Mouse (Mus musculus) fibroblast of lung, adult 2 months (primary cell): Measurements from ENCODE around the gene Pex12.
"Not testable (repeated sequence)": the region's sequence is repeated elsewhere in the genome, so short reads cannot be mapped to it uniquely, and the experiment has no call there.

Source experiments
- DNase-seq: peaks from one replicate; pipeline ENCODE4 v3.0.0-alpha.2; 2011; ENCODE audit warnings: low read depth

Gene Pex12

DNA sequence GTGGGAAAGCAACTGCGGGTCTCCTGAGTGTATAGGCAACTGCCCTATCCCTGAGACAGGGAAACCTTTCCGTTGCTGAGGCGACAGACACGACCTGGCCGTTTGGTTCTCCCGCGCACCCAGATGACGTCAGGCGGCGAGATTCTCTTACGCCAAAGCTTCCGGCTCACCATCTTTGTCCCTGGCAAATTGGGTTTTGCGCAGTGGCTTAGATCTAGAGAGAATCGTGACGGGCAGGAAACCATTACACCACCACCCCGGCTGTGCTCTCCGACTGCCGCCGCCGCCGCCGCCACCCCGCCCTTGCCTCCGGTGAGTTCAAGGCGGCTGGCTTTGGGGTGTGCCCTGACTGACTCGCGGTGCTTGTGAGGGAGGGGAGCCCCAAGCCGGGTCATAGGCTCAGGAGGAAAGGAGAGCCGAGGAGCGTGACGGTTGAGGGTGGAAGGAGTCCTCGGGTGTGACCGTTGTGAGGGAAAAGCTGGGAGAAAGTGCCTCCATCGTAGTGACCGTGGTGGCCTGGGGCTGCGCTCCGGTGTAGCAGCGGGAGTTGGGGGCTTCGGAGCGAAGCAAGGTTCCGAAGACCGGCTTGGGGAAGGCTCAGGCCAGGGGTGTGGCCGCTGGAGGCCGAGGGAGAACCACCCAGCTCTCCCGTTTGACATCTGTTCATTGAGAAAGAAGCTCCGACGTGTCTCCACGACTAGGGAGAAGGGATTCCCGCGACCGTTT is at the start of gene Pex12:
Gene Pex12, minus strand, starts transcription at position 61 of the 726 bp plus-strand sequence.
- DNase-seq: peak; percentile 84

DNA sequence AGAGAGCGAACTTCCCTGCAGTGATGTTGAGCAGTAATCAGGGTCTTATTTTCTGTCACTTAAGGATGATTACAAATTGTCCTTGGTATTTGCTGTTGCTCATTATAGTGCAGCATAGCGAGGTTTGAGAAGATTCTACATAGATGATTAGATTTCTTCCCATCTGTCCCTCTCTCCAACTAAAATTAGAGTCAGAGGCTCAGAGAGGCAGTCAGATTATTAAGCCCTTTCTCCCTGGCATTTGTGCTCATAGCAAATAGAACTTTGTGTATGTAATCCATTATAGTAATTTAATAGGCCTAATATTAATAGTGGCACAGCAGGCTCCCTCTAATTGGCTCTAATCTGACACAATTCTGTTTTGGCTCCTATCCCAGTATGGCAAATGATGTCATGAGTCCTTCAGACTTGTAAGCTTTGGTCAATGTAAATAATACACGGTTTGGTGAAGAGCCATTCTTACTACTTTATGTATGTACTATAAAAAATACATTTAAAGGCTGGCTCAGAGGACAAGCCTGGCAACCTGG is 39.4 kb upstream of the Pex12 start:
- DNase-seq: no peak

DNA sequence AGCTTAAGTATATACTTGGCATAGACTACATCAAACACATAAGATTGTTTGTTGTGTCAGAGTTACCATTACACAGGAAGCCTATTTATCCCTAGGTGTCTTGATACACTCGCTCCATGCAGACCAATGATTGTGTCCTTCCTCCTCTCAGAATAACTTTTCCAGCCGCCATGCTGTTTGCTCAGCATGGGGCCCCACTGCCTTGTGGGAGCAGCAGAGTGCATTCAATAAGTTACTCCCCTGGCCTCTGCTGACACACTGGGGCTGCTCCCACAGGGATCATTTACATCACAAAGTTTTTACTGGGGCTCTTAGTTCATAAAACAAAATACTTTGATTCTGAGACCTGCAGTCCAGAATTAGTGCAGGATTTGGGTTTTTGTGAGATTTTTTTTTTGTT is 37.3 kb upstream of the Pex12 start:
- DNase-seq: no peak

DNA sequence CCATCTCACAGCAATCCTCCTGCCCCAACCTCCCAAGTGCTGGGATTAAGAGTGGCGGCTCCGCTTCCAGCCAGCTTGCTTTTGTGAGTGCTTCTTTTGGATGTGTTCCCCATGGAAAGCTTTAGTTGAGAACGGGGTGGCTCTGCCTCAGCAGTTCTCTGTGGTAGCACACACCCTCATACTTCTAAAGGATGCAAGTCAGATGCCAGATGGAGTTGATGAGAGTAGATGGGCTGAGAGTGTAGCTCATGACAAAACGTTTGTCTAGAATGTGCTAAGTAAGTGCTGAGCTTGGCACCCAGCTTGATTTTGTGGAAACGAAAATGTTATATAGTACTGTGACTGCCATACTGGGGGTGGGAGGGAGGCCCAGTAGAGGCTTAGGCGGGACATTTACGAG is 33.4 kb upstream of the Pex12 start:
- DNase-seq: no peak

DNA sequence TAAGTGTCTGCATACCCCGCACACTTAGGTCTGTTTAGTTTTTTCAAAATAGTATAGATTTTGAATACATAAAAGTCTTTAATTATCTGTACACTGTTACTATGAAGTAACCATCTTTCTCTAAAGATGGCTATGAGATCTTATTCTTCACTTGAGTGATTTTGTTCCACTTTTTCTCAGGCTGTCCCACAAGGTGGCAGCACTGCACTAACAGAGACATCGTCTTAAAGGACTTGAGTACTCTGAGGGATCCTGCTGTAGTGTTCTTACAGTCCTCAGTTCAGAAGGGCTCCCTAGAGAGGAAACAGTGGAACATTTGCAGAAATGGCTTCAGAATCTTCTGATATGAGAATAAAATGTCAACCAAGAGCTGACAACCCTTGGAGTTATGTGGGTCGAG is 25.0 kb upstream of the Pex12 start:
- DNase-seq: no peak

DNA sequence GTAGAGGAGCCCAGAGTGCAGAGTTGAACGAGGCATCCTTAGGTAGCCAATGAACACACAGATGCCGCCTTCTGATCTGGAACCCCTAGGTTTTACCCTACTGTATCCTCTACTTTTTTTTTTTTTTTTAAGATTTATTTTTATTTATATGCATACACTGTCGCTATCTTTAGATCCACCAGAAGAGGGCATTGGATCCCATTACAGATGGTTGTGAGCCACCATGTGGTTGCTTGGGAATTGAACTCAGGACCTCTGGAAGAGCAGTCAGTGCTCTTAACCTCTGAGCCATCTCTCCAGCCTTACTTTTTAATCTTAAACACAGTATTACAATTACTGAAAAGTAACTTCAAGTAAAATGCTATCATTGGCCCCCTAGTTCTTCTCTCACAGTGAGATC is 24.3 kb upstream of the Pex12 start:
- DNase-seq: not testable (repeated sequence)

DNA sequence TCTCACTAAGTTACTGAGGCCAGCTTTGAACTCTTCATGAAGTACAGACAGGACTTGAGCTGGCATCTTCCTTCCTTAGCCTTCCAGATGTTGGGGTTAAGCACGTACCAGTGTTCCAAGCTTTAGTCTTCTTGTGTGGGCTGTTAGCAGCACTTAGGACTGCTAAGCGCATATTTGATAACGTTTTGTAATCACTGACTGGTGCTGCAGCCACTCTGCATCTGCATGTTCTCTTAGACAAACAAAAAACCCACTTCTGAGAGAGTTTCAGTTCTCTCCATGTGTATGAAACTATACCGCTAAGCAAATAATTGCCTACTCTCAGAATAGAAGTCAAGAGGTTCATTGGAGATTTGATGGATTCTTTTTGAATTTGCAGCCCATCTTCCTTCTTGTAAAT is 16.7 kb upstream of the Pex12 start:
- no peak for DNase-seq

DNA sequence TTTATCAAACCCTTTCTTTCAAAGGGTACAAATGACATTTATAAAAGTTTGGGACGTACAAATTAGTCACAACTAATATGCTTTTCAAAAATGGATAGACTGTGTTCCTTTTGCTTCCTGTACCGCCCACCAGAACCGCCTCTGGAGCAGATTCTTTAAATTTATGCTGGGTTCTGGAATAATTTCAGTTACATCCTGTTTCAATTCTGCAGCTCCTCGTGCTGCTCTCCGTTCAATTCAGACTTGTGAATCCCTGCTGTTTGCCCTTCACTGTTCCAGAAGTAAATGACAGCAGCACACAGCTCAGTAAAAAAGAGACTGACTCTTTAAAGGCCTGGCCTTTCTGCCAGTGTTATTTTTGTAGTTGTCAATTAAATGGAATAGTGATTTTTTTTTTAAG is 10.1 kb upstream of the Pex12 start:
- no peak for DNase-seq

DNA sequence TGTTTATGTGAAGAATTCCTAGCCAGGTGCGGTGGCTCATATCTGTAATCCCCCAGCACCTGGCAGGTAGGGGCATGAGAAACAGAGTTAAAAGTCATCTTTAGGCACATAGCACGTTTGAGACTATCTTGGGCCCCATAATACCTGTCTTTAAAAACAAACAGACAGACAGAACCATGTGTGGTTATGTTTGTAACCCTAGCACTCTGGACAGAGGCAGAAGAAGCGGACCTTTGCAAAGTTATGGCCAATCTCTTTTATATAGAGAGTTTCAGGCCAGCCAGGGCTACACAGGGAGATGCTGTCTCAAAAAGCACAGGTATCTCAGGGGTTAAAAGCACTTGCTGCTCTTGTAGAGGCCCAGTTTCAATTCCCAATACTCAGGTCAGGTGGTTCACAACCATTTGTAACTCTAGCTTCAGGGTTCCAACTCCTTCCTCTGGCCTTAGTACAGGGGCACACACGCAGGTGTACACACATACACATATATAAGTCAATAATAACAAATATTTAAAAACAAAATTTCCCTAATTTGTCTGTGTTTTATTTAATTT is 4.4 kb upstream of the Pex12 start:
- DNase-seq: no peak

DNA sequence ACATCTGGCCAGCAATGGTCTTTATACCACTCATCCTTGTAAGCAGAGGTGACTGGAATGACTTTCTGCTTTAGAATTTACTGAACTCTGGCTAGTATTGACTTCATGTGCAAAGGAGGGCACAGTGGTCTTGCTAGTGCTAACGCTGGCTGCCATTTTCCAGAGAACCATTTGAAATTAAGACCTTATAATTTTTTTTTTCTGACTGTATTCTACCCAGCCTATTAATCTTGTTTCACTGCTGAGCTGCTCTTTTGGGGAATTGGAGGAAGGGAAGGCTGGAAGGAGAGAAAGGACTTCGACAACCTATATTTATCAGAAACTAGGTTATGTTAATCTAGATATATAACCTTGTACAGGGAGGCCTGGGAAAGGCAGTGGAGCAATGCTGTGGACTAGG is 2.1 kb upstream of the Pex12 start:
- DNase-seq: no peak

DNA sequence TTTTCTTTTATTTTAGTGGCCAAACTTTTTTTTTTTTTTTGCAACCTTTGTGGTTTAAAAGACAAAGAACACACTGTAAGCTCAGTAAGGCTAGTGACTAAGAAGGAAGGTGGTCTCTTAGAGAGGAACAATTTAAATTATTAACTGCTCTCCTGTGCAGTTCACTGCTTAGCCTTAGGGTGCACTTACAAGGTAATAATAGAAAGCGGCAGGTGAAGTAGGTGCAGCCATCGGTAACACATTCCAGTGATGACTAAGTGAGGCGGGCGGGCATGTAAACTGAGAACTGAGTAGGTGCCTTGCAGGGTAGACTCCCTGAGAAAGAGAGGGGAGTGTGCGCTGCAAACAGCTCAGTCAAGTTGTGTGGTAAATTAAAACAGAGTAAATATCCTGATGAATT is 1.4 kb upstream of the Pex12 start:
- no peak for DNase-seq

DNA sequence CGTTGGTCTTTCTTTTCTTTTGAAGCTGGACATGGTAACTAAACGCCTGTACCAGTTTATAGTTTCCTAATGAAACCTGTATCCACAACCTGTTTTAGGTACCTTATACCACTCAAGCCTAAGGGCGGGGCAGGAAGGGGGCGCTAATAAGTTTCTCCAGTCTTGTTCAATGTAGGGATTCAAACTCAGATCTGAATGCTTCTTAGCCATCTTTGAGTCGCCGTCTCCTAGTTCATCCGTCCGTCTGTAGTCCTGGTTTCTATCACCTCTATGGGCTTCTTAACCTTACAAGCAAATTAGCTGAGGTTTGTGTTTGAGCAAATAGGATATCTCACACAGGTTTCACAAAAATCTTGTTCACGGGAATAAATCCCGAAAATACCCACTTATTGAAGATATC is 262 bp downstream of the Pex12 start:
- DNase-seq: no peak

DNA sequence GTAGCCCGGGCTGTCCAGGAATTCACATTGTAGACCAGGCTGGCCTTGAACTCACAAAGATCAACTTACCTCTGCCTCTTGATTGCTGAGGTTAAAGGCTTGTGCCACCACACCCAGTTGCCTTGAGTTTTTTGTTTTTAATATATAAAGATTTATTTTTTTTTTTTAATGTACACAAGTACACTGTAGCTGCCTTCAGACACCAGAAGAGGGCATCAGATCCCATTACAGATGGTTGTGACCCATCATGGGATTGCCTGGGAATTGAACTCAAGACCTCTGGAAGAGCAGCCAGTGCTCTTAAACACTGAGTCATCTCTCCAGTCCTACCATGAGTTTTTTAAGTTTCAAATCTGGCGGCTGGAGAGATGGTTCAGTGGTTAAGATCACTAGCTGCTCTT is 955 bp downstream of the Pex12 start:
- no peak for DNase-seq

DNA sequence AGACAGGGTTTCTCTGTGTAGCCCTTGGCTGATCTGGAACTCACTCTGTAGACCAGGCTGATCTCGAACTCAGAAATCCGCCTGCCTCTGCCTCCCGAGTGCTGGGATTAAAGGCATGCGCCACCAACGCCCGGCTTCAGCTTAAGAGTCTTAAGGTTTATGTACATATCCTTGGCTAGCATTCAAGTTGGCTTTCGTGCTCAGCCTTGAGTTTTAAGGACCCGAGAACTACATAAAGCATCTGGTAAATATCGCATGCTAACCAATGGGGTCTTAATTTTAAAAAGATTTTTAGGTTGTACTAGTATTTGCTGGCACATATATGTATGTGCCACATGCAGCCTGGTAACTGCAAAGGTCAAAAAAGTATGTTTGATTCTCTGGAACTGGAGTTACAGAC is 2.7 kb downstream of the Pex12 start:
- no peak for DNase-seq

DNA sequence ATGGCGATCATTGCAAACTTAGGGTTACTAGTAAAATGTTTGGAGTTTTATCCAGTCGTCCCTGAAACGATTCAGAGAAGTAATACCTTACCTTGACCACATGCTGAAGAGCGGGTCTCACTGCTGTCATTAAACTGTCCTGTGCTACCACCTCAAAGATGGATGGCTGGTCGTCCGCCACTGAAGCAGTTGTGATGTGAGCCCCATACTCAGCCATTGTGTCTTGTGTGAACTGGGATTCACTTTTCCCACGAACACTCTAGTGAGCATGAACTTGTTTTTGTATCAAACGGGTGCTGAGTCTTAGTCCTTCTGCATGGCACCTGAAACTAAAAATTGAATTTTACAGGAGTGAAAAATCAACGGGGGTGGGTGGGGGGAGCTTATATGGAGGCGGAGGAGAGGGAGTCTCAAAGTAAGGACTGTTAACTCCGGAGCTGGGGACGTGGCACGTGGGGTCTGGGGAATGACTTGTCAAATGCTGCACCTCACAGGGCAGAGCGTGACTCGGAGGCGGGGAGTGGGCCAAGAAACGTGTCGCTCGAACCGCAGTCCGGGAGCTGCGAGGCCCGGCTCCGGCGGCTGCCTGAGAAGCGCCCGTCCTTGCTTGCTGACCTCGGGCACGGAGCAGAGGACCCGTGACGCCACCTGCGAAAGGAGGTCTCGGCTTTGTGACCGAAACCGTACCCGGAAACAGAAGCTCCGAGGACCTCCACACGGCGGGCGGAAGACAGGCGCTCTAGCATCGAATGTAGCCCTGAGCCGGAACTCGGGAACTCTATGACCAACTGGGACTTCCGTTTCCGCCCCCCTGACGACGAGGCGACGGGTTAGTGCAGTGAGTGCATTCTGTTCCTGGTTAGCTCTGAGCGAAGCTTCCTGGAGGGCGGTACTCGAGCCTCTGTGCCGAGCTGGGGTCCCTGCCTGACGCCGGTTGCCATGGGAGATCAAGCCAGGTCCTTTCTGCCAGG is 3.9 kb downstream of the Pex12 start, which contains the start of gene Ap2b1:
Gene Ap2b1, plus strand, starts transcription at position 800 of the 971 bp plus-strand sequence.
- DNase-seq: peak; percentile 81

DNA sequence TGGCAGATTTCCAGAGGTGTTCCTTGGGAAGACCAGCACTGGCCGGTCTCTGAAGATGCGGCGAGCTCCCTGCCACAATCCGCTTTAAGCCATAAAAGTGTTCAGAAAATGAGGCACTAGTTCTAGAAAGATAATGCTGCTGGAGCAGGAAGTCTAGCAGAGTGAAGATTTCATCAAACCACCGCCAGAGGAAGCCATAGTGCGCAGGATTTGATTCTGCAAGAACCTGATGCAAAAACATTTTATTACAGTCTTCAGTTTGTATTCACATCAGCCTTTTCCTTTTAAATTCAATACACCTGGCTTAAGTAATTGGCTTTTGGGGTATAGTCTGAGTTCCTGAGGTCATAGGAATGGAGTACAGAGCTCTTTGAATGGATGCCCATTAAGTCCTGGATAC is 4.6 kb downstream of the Pex12 start:
- DNase-seq: no peak

DNA sequence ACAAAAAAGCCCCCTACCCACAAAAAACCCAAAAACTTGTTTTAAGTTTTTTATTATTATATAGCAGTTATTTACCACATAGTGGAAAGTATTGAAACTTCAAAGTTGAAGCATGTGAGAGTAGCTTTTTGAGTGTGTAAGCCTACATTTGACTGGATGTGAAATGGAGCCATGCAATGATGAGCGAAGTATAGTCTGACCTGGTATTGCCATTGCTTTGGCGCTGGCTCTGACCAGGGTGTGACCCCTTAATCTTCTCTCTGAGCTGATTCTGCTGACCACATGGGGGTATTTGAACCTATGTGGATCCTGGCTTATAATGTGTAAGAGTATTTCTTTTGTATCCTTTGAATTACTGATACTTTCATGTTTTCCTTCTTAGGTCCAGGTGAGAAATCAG is 8.3 kb downstream of the Pex12 start:
- DNase-seq: no peak

DNA sequence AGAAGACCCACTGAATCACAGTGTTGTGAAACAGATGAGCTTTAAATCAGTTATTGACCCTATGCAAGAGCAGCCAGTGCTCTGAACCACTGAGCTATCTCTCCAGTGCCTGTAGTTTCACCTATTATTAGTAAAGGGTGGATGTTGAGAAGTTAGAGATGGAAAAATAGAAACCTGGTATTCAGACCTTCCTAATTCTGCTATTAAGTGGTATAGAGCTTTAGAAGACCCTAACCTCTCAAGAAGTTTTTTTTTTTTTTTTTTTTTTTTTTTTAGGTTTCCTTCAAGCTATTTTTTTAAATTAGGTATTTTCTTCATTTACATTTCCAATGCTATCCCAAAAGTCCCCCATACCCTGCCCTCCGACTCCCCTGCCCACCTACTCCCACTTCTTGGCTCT is 9.2 kb downstream of the Pex12 start:
- DNase-seq: no peak

DNA sequence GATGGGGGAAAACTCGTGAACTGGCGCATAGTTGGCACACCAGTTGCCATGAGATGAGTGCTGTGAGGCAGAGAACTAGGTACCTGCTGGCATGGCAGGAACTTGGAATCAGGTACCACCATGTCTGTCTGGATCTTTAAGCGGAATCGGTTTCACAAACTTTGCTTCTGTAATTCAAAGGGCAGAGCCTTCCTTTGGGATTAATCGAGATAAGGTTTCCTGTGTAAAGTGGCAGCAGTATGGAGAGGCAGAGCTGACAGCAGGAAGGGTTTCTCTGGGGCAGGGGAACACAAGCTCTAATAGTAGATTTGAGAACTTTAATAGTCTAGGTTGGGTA is 10.2 kb downstream of the Pex12 start:
- DNase-seq: no peak

DNA sequence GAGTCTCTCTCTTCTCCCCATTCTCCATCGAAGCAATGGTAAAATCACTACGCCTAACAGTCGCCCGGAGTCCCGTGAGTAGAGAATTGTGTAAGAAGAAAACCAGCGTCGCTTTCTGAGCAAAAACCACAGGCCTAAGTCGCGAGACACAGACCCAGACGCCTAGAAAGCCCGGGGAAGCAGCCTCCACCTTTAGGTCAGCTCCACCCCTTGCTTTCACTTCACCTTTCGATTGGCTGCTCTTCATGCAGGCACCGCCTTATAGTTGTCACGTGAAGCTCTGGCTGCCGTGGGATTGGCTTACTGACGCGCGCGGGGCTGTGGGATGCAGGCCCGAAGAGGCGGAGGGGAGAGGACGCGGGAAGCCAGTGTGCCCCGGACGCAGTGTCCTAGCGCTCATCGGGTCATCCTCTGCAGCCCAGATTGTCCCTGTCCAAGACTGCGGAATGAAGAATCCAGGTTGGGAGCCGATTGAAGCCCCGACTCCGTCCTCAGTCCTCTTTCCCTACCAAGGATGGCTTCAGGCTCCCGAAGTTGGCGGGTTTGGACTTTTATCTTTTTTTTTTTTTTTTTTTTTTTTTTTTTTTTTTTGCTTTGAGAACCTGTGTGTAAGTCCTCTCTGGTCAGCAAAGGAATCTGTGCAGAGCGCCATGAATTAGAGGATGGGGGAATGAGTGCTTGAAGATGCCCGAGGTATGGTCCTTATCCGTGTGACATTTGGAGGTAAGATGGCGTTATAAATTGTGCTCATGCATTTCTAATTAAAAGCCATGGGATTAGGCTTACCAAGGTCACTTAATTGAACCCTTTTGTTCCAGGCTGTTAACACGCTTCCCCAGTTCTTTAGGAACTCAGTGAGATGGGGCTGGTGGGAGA is 10.8 kb downstream of the Pex12 start:
- peak; percentile 92 for DNase-seq

DNA sequence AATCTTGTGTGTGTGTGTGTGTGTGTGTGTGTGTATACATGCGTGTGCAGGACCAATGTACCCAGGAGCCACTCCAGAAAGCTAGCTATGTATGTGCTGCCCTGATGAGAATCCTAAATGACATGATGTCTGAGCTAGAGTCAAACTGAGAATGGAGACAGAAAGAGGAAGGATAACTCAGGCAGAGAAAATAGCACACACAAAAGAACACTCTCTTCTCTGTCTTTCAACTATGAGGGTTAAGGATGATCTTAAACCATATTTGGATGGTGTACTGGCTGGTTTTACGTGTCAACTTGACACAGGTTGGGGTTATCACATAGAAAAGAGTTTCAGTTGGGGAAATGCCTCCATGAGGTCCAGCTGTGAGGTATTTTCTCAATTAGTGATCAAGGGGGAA is 12.8 kb downstream of the Pex12 start:
- DNase-seq: no peak

DNA sequence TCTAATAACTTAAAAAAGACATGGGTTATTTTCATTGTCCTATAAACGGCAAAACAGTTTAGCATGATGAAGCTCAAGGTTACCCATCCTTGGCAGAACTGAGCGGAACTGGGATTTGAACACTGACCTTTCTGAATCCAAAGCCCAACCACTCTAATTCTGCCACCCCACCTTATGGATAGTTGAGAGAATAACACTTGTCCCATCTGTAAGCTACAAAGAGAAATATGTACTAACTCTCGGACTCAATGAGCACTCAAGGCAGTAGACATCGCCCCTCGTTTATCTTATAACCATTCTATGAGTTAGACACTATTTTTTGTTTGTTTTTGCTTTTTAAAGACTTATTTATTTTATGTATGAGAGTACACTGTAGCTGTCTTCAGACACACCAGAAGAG is 13.3 kb downstream of the Pex12 start:
- DNase-seq: no peak
